Mouse (Mus musculus): ENCODE data around the gene Msantd1.
"Not testable (repeated sequence)": the region's sequence is repeated elsewhere in the genome, so short reads cannot be mapped to it uniquely, and the experiment has no call there.

Msantd1 gene

DNA sequence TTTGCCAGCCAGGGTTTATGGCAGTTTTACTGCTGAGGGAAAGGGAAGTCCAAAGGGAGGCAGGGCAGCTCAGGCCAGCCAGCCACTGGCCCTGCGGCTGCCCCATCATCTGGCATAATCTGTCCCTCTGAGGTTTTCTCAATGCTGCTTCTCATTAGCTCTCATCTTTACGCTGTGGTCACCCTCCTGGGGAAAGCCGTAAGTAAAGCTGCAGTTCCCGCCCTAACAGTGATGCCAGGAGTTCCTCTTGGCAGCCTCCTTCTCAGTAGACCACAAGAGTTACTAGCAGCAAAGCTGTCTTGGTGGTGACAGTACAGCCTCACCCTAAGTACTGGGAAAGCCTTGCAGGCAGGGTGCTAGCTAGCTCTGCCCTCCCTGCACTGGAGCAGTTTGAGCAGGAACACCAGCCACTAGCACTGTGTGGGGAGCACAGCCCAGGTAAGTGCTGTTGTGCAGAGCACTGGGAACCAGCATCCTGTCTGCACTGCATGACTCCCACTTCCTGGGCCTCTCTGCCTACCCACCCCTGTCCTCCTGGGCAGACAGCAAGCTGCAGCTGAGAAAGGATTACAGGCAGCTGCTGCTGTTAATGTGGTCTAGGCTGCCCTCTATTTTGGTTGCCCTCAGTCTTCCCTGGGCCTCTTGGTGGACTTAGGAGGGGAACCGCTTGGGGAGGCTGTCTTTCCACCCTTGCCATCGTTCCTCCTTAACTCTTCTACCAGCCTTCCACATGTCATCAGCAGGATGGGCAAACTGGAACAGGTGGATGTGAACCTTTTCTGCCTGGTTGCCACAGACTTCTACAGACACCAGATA lies at the start of gene Msantd1:
TSS of gene Msantd1 (plus strand) at position 103 of the 816 bp plus-strand sequence.
- DNase-seq (ENCODE audit: low spot score in 2 of 2), result no peak

DNA sequence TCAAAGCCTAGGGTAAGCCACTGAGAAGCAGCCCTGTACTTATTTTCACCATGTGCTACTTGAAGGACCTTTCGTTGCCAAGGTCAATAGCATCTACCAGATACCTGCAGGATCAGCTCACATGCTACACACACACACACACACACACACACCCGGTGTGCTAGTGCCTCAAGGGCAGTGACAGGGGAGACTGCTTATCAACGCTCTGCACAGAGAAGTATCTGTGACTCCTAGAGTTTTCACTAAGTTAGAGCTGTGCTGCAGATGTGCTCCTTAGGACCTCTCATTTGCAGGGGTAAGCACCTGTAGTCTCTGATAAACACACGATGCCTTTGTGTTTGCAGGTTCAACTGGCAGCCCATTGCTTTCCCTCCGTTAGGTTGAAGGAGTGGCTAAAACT lies 42.4 kb upstream of the Msantd1 start:
- DNase-seq (ENCODE audit: low spot score in 2 of 2), result no peak

DNA sequence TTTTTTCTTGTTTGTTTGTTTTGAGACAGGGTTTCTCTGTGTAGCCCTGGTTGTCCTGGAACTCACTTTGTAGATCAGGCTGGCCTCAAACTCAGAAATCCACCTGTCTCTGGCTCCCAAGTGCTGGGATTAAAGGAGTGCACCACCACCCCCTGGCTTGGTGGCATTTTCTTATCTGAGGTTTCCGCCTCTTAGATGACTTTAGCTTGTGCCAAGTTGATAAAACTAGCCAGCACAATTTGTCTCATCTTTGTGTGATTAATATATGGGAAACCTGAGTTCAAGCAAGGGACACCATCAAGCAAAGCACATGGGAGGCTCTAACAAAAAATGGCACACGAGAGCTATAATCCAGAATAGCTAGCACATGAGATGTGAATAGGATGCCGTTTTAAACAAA lies 27.5 kb upstream of the Msantd1 start:
- DNase-seq (ENCODE audit: low spot score in 2 of 2), result not testable (repeated sequence)

DNA sequence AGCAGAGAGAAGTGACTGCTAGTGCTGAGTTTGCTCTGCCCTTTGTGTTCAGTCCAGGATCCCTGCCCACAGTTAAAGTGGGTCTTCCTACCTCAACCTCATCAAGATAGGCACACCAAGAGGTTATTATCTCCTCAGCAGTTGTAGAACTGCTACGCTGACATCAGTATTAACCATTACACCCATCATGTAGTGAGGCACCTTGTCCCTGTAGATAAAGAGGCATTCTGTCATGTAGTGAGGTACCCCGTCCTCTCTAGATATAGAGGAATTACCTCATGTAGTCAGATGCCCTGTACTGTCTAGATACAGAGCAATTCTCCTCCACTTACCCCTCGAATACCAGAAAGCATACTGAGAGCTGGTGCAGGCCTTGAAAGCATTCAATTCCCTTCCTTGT lies 26.8 kb upstream of the Msantd1 start:
- DNase-seq (ENCODE audit: low spot score in 2 of 2), result no peak

DNA sequence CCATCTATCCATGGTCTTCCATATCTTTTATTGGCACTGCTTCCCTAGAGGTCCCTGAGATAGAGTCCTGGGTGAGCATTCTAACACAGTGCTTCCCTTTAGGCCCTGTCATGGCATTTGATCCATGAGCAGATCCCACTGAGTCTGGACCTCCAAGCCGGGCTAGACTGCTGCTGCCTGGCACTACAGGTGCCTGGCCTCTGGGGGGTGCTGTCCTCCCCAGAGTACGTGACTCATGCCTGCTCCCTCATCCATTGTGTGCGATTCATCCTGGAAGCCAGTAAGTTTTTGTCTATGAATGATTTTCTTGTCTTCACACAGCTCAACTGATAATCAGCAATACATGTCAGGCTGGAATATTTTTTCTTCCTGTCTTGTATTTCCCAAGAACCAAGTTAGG lies 22.6 kb upstream of the Msantd1 start:
- DNase-seq (ENCODE audit: low spot score in 2 of 2), result no peak

DNA sequence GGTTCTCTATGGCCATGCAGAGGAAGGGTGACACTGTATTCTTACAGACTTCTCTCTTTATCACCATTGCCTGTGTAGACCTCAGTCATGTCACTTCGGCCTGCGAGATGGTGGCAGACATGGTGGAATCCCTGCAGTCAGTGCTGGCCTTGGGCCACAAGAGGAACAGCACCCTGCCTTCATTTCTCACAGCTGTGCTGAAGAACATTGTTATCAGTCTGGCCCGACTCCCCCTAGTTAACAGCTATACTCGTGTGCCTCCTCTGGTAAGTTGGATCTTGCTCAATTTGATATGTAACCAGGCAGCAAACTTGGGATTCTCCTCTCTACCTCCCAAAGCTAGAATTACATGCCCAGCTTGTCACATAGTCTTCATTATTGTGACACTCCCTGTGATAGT lies 18.6 kb upstream of the Msantd1 start:
- no peak for DNase-seq (ENCODE audit: low spot score in 2 of 2)

DNA sequence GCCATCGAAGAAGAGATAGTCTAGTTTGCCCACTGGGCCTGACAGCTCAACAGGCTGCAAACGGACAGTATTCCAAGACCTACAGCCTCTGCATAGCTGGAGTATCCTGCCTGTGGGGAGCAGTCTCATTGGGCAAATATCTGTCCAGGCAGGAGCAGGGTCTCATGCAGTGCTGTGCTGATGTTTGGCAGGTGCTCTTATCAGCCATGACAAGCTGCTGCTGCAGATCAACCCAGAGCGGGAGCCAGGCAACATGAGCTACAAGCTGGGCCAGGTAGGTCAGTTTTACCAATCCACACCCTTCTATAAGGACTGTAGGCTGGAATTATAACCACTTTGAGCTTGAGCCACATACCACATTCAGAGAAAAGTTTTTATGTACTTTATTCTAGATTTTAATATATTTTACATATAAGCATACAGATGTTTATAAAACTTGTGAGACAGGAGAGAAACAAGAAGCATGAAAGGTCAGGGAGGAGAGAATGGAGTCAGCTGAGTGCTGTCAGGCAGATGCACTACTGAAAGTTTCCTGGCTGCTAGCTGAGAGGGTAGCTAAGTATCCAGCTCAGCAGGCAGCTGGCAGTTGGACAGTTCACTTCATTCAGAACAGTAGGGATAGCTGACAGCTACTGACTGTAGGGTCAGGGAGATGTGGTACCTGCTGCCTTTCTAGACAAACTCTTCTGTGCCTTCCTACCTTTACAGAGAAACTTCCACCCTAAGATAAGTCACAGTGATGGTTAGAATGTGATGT lies 10.9 kb upstream of the Msantd1 start:
- DNase-seq (ENCODE audit: low spot score in 2 of 2), result no peak

DNA sequence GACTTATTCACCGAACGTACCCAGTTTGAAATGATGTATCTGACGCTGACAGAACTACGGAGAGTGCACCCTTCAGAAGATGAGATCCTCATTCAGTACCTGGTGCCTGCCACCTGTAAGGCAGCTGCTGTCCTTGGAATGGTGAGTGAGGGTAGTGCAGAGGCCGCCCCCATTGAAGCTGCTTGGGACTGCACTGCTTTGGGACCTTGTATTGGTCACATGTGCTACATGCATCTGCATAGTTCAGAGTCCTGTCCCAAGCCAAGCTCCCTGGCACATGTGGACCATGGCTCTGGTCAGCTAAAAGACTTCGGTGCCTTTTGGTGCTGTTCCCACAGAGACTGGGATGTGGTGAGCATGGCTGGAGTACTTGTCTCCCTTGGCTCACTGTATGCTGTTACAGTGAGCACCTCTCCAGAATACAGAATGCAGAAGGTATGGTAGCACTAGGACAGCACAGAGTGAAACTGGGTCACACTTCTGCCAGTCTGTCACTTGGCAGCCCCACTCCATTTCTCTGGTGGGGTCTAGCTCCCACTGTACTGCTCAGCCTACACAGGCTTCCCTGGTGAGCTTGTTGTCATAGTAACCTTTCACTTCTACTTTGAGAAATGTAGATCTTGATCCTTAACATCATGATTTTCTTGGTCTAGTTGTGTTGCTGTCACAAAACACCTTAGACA lies 7.9 kb upstream of the Msantd1 start:
- no peak for DNase-seq (ENCODE audit: low spot score in 2 of 2)

DNA sequence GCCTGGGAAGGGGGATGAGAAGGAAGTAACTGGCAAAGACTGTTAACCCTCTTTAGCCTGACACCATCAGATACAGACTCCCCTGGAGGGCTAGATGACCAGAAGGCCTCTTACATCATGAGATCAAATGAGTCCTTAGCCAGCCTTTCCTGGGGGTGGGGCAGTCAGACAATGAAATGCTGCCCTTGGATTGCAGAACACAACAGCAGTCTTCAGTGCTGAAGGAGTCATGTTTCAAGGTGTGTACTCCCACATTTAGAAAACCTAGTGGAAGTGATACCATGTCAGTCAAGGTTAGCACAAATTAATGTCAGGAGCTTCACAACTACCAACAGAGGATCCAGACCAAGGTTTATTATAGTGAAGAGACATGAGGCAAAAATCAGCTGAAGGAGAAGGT lies 5.4 kb upstream of the Msantd1 start:
- DNase-seq (ENCODE audit: low spot score in 2 of 2), result no peak

DNA sequence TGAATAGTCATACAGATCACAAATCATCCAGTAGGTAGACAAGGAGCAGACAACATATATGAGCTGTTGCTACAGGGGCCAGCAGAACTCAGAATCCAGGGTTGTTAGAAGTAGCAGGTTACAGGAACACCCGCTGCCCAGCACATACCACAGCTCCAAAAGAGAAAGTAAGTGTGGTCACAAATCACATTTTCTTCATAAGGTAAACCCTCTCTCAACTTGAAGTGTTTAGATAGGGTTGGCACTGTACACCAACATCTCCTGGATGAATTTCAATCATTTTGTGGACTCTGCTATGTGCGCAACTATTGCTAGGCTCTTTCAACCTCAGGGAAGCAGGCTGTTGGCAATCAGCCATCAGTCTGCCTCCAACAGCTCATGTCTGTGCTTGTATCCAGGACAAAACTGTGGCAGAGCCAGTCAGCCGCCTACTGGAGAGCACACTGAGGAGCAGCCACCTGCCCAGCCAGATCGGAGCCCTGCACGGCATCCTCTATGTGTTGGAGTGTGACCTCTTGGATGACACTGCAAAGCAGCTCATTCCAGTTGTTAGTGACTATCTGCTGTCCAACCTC lies 4.9 kb upstream of the Msantd1 start:
- peak in 1 of 2 experiments; percentile 51 for DNase-seq (ENCODE audit: low spot score in 2 of 2)

DNA sequence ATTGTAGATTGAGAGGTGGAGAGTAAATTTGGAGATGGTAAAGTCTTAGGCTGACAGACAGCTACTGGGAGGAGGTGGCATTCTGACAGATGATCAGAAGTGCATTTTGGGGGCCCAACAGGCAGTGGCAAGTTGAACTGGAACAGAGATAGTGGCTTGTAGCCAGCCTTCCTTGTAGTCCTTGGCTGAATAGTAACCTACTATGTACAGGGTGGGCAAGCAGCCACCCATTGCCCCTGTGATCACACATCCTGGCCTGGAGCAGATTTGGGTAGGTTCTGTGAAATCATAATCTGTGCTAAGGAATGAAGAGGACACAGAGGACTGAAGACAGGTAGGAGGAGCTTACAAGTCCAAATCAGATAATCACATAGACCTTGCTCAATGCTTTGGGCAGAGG lies 3.4 kb upstream of the Msantd1 start:
- no peak for DNase-seq (ENCODE audit: low spot score in 2 of 2)

DNA sequence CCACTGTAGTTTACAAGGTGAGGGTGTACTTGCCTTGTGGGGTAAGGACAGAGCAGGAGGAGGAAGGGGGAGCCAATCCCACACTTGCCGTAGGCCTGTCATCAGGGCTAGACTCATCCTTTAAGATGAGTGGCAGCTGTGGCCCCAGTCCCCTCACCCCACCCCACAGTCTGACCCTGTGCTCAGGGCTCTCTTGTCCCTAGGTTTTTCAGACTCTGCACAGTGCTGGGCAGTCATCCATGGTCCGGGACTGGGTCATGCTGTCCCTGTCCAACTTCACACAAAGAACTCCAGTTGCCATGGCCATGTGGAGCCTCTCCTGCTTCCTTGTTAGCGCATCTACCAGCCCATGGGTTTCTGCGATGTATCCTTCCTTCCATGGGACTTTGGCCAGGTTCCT lies 582 bp upstream of the Msantd1 start:
- no peak for DNase-seq (ENCODE audit: low spot score in 2 of 2)

DNA sequence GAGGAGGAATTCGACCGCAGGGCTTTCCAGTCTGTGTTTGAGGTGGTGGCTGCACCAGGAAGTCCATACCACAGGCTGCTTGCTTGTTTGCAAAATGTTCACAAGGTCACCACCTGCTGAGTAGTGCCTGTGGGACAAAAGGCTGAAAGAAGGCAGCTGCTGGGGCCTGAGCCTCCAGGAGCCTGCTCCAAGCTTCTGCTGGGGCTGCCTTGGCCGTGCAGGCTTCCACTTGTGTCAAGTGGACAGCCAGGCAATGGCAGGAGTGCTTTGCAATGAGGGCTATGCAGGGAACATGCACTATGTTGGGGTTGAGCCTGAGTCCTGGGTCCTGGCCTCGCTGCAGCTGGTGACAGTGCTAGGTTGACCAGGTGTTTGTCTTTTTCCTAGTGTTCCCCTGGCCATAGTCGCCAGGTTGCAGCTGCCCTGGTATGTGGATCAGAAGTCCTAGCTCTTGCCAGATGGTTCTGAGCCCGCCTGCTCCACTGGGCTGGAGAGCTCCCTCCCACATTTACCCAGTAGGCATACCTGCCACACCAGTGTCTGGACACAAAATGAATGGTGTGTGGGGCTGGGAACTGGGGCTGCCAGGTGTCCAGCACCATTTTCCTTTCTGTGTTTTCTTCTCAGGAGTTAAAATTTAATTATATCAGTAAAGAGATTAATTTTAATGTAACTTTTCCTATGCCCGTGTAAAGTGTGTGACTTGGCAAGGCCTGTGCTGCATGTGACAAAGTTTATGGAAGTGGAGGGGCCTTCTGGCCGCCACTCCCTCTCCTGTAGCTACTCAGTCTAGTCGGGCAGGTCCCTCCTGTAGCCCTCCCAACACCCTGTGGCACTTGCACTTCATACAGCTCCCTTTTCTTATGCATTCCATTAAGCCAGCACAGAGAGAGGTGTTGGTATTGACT lies 1.2 kb downstream of the Msantd1 start:
- no peak for DNase-seq (ENCODE audit: low spot score in 2 of 2)

DNA sequence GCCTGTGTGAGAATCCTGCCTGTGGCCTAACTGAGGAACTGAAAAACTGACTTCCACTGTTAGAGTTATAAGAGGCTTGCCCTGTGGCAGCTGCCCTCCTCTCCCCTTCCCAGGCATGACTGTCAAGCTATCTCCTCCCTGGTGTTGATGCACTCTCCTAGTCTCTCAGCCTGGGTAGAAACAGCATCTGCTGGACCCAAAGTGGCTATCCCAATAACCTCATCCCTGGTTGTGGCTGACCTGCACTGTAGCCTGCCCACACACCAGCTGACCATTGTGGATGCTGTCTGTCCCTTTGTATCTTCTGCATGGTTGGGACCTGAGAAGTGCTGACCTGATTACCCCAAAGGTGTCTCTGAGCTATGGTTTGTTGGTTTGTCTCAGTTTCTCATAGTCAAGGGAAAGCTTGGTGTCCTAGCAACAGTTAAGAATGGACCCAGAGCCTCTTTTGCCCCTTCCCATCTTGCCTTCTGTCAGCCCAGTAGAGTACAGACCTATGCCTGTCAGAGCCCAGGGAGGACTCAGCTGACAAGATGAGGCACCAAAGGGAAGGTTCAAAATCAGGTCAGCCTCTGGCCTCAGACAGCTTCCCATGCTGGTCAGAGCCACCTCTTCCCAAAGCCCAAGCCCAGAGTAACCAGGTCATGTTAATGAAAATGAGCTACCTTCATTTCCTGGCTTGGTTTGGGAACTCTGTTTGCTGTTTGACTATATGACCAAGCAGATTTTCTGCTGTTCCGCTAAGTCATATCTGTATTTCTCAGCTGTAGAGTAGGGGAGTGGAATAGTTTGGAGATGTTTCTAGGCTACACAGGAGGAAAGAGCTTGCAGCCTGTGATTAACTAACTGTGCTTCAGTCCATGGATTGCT lies 2.1 kb downstream of the Msantd1 start:
- no peak for DNase-seq (ENCODE audit: low spot score in 2 of 2)

DNA sequence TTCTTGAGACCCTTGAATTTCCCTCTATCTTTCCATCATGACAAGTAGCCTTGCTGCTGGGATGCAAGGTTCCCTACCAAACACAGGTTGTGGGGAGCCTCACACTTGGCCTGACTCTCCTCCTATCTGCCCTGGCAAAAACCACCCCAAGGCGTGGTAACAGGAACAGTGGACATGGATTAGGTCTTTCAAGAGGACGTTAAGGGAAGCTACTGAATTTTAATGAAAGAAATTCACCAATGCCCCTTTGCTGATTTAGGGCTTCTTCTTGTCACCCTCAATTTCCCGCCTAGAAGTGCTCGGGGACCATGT lies 2.6 kb downstream of the Msantd1 start:
- DNase-seq (ENCODE audit: low spot score in 2 of 2), result no peak

DNA sequence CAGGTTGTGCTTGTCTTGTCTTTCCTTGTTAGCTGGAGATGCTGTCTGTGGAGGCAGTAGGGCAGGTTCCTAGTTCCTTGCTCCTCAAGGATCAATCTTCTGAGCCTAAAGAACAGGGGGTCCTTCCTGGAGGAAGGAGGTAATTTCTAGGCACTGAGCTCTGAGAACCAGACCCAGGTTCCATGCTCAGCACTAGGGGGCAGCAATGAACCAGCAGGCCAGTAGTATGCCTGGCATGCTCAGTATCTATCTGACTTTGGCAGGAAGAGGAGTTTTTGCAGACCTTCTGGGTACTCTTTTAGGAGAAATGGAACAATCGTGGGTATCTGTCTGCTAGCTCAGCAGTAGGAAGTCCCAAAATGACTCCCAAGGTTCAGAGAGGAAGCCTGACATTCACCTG lies 8.0 kb downstream of the Msantd1 start:
- peak; percentile 47 to 77 for DNase-seq (ENCODE audit: low spot score in 2 of 2)

DNA sequence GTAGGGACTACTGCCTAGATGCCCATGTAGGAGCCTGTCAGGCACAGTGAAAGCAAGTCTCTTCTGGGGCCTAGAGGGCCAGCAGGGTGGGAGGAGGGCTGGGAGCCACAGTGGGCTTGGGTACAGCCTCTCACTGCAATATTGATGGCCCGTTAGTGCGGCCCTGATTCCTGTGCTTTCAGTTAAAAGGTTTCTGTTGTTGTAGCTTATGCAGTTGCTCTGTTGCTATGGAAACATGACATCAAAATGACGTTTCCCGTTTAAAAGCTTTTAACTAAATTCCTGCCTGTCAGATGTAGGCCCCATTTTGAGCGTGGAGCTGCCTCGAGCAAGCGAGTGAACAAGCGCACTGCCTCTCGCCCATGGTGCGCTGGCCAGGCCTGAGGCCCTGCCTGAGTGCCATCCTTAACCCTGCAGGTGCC lies 9.4 kb downstream of the Msantd1 start:
- no peak for DNase-seq (ENCODE audit: low spot score in 2 of 2)

DNA sequence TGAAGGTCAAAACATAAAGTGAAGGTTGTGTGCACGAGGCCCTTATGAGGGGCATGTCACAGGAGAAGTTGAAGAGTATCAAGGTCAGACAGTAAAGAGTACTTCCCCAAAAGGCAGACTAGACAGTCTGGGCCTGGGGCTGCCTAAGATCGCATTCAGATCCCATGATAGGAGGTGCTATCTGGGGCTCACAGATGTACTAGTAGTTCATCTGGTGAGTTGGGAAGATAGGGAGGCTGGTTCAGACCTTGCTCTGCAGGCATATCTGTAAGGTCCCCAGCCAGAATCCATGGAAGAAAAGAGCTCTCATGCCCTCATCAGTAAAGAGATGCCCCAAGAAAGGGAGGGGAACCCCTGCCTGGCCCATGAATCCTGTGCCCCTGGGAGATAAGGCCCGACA lies 11.0 kb downstream of the Msantd1 start:
- DNase-seq (ENCODE audit: low spot score in 2 of 2), result no peak

DNA sequence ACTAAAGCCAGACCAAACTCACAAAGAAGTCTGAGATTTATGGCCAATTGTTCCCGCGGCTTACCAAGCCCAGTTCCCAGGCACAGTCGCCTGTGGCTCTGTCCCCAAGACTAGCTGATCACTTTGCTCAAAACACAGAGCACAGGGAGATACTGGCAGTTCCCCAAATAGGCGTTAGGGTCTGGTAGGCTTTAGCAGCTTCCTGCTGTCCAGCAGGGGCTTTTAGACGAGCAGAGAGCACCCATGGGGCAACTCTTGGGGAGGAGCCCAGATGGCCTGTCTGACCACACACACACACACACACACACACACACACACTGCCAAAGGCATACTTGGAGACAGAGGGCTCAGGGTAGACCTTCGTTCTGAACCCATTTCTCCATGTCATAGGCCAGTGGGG lies 14.7 kb downstream of the Msantd1 start:
- DNase-seq (ENCODE audit: low spot score in 2 of 2), result no peak

DNA sequence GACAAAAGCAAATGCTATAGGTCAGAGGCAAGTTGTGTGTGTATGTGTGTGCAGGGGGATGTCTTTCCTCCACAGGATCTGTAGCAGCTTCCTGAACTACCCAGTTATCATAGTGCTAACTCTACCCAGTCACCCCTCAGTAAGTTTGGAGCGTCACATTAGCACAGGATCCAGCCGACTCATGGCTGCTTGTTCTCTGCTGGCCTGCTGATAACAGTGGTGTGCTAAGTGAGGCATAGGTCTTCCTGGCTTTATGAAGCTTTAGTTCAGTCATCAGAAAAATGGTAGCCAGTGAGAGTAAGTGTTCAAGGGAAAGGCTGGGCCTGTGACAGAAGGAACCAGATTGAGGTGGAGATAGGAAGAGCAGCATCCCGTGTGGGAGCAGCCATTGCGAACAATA lies 16.1 kb downstream of the Msantd1 start:
- no peak for DNase-seq (ENCODE audit: low spot score in 2 of 2)

All from urinary bladder, postnatal 4 days (tissue).